Mouse (Mus musculus): ENCODE data around the gene Cdkn2aipnl. TPM values are rescaled to one million over a fixed set of nuclear protein-coding genes. Genes with fewer than 3 reads are reported as not detected.
A peak's percentile ranks its signal among the peaks of the same experiment; 100 is the strongest.

Gene Cdkn2aipnl
- polyA plus RNA-seq (2015; fragmentation: Nextera tagmentation; extraction: Ambion mirVana) = 113 TPM in 2 replicates

- H3K27ac ChIP-seq = peak within 1 kb of the TSS; percentile 73
- H3K4me3 ChIP-seq = peak within 1 kb of the TSS; percentile 75
- peak; percentile 95 for ATAC-seq (ENCODE audit: low FRiP score)
- H3K36me3 ChIP-seq = peaks cover 30% of the 10 kb centered on the region
- H3K9me3 ChIP-seq = no peaks in the 10 kb centered on the region
- H3K4me1 ChIP-seq (replicated peaks) = peaks cover 14% of the 10 kb centered on the region
- peak within 1 kb of the TSS; percentile 90 for H3K9ac ChIP-seq
- 3% methylated on average over 63 of the region's 63 CpGs for WGBS
- H3K27me3 ChIP-seq = no peaks in the 10 kb centered on the region
- H3K4me2 ChIP-seq = peak within 1 kb of the TSS; percentile 89
Observed at GRCm38 (mm10) chr11:51967443-51968401, at the start of gene Cdkn2aipnl. TSS of gene Cdkn2aipnl (plus strand) at chr11:51967661.

GRCm38 (mm10) chr11:51917951-51918350 lies 49.5 kb upstream of the Cdkn2aipnl start:
- H3K36me3 ChIP-seq = no peaks in the 10 kb centered on the region
- no peaks in the 10 kb centered on the region for H3K9me3 ChIP-seq
- H3K9ac ChIP-seq = no peak overlapping the region
- H3K4me1 ChIP-seq (replicated peaks) = peaks cover 17% of the 10 kb centered on the region
- H3K27ac ChIP-seq = no peak overlapping the region
- H3K4me2 ChIP-seq = no peak overlapping the region
- H3K27me3 ChIP-seq = no peaks in the 10 kb centered on the region
- ATAC-seq (ENCODE audit: low FRiP score) = no peak
- H3K4me3 ChIP-seq = no peak overlapping the region
- 80% methylated on average over 2 of the region's 2 CpGs for WGBS

- no peaks in the 10 kb centered on the region for H3K36me3 ChIP-seq
- no peak overlapping the region for H3K27ac ChIP-seq
- no peak overlapping the region for H3K4me2 ChIP-seq
- no peak for ATAC-seq (ENCODE audit: low FRiP score)
- H3K9ac ChIP-seq = no peak overlapping the region
- H3K4me3 ChIP-seq = no peak overlapping the region
- no peaks in the 10 kb centered on the region for H3K9me3 ChIP-seq
- H3K4me1 ChIP-seq (replicated peaks) = peaks cover 17% of the 10 kb centered on the region
- 87% methylated on average over 2 of the region's 2 CpGs for WGBS
- H3K27me3 ChIP-seq = no peaks in the 10 kb centered on the region
Observed at GRCm38 (mm10) chr11:51918576-51918975, 48.9 kb upstream of the Cdkn2aipnl start.

GRCm38 (mm10) chr11:51921355-51922125 lies 45.9 kb upstream of the Cdkn2aipnl start:
- ATAC-seq (ENCODE audit: low FRiP score) = no peak

GRCm38 (mm10) chr11:51922421-51922841 lies 45.0 kb upstream of the Cdkn2aipnl start:
- no peaks in the 10 kb centered on the region for H3K27me3 ChIP-seq
- H3K9me3 ChIP-seq = no peaks in the 10 kb centered on the region
- no peak overlapping the region for H3K4me3 ChIP-seq
- no peak overlapping the region for H3K27ac ChIP-seq
- H3K4me2 ChIP-seq = no peak overlapping the region
- WGBS = 82% methylated on average over 3 of the region's 3 CpGs
- no peak for ATAC-seq (ENCODE audit: low FRiP score)
- H3K4me1 ChIP-seq (replicated peaks) = no peaks in the 10 kb centered on the region
- no peak overlapping the region for H3K9ac ChIP-seq
- H3K36me3 ChIP-seq = no peaks in the 10 kb centered on the region

More at GRCm38 (mm10) chr11:51921355-51922125, 45.9 kb upstream of the Cdkn2aipnl start:
- Histone ChIP-seq H3K27me3 (no peaks in the 10 kb centered on the region), H3K4me3 (no peak overlapping the region), H3K9ac (no peak overlapping the region), H3K36me3 (no peaks in the 10 kb centered on the region), H3K9me3 (no peaks in the 10 kb centered on the region), H3K27ac (no peak overlapping the region), H3K4me2 (no peak overlapping the region), H3K4me1 (replicated peaks) (peaks cover 5% of the 10 kb centered on the region)
- 90% methylated on average over 8 of the region's 8 CpGs for whole genome bisulfite sequencing

- Histone ChIP-seq H3K9me3 (no peaks in the 10 kb centered on the region), H3K4me2 (no peak overlapping the region), H3K4me1 (replicated peaks) (no peaks in the 10 kb centered on the region), H3K4me3 (no peak overlapping the region), H3K27me3 (no peaks in the 10 kb centered on the region), H3K36me3 (no peaks in the 10 kb centered on the region), H3K9ac (no peak overlapping the region), H3K27ac (no peak overlapping the region)
- 76% methylated on average over 6 of the region's 6 CpGs for WGBS
- no peak for ATAC-seq (ENCODE audit: low FRiP score)
Observed at GRCm38 (mm10) chr11:51925595-51925994, 41.9 kb upstream of the Cdkn2aipnl start.

GRCm38 (mm10) chr11:51926385-51926784 lies 41.1 kb upstream of the Cdkn2aipnl start:
- 97% methylated on average over 1 of the region's 1 CpGs for WGBS

GRCm38 (mm10) chr11:51927106-51927505 lies 40.4 kb upstream of the Cdkn2aipnl start:
- Histone ChIP-seq H3K27me3 (no peaks in the 10 kb centered on the region), H3K36me3 (no peaks in the 10 kb centered on the region), H3K4me1 (replicated peaks) (no peaks in the 10 kb centered on the region), H3K27ac (no peak overlapping the region), H3K4me3 (no peak overlapping the region), H3K9me3 (no peaks in the 10 kb centered on the region), H3K4me2 (no peak overlapping the region), H3K9ac (no peak overlapping the region)
- 90% methylated on average over 2 of the region's 2 CpGs for WGBS
- no peak for ATAC-seq (ENCODE audit: low FRiP score)

More at GRCm38 (mm10) chr11:51926385-51926784, 41.1 kb upstream of the Cdkn2aipnl start:
- Histone ChIP-seq H3K9me3 (no peaks in the 10 kb centered on the region), H3K36me3 (no peaks in the 10 kb centered on the region), H3K4me1 (replicated peaks) (no peaks in the 10 kb centered on the region), H3K27ac (no peak overlapping the region), H3K27me3 (no peaks in the 10 kb centered on the region), H3K4me3 (no peak overlapping the region), H3K4me2 (no peak overlapping the region), H3K9ac (no peak overlapping the region)
- ATAC-seq (ENCODE audit: low FRiP score) = no peak

GRCm38 (mm10) chr11:51931138-51931537 lies 36.3 kb upstream of the Cdkn2aipnl start:
- no peak overlapping the region for H3K9ac ChIP-seq
- no peaks in the 10 kb centered on the region for H3K27me3 ChIP-seq
- H3K4me3 ChIP-seq = no peak overlapping the region
- H3K9me3 ChIP-seq = no peaks in the 10 kb centered on the region
- H3K27ac ChIP-seq = no peak overlapping the region
- H3K36me3 ChIP-seq = no peaks in the 10 kb centered on the region
- 100% methylated on average over 1 of the region's 1 CpGs for WGBS
- no peaks in the 10 kb centered on the region for H3K4me1 ChIP-seq (replicated peaks)
- H3K4me2 ChIP-seq = no peak overlapping the region
- no peak for ATAC-seq (ENCODE audit: low FRiP score)

GRCm38 (mm10) chr11:51931790-51932189 lies 35.7 kb upstream of the Cdkn2aipnl start:
- H3K27ac ChIP-seq = no peak overlapping the region
- WGBS = 94% methylated on average over 9 of the region's 9 CpGs
- no peaks in the 10 kb centered on the region for H3K4me1 ChIP-seq (replicated peaks)
- H3K4me2 ChIP-seq = no peak overlapping the region
- no peak overlapping the region for H3K9ac ChIP-seq
- H3K4me3 ChIP-seq = no peak overlapping the region
- H3K9me3 ChIP-seq = no peaks in the 10 kb centered on the region
- ATAC-seq (ENCODE audit: low FRiP score) = no peak
- H3K27me3 ChIP-seq = no peaks in the 10 kb centered on the region
- H3K36me3 ChIP-seq = no peaks in the 10 kb centered on the region

GRCm38 (mm10) chr11:51934230-51934629 lies 33.2 kb upstream of the Cdkn2aipnl start:
- Histone ChIP-seq H3K9me3 (no peaks in the 10 kb centered on the region), H3K36me3 (no peaks in the 10 kb centered on the region), H3K4me3 (no peak overlapping the region), H3K4me2 (no peak overlapping the region), H3K27me3 (no peaks in the 10 kb centered on the region), H3K9ac (no peak overlapping the region), H3K27ac (no peak overlapping the region), H3K4me1 (replicated peaks) (peaks cover 7% of the 10 kb centered on the region)
- no peak for ATAC-seq (ENCODE audit: low FRiP score)
- WGBS = 82% methylated on average over 3 of the region's 3 CpGs
